Mouse (Mus musculus) gastrocnemius, adult 2 months (tissue): ENCODE results near the gene Ank. TPM values are rescaled to one million over a fixed set of nuclear protein-coding genes. Genes with fewer than 3 reads are reported as not detected.

Source experiments
- DNase-seq: peaks from one replicate; pipeline ENCODE4 v3.0.0; 2022
- H3K27ac ChIP-seq: fragments of 200-600 bp; 2 replicates; pipeline ENCODE4 v1.8.1; 2022; ENCODE audit warnings: mild to moderate bottlenecking
- H3K4me3 ChIP-seq: fragments of 200-600 bp; 2 replicates; pipeline ENCODE4 v1.8.1; 2022; ENCODE audit warnings: mild to moderate bottlenecking, moderate library complexity
- CTCF ChIP-seq: fragments of 200-600 bp; IDR thresholded peaks from 2 replicates; pipeline ENCODE4 v1.8.1; 2022; ENCODE audit warnings: antibody characterized with exemption, mild to moderate bottlenecking, moderate library complexity
- intact Hi-C: fragments of 180-260 bp; cut with DNase I; formaldehyde crosslinking; loops from one replicate; pipeline ENCODE4 v1.15.1; 2025
- total RNA-seq, 2 experiments: library from RNA; stranded (reverse); gene quantifications; 2 replicates each; pipeline ENCODE4 v1.2.3; 2021

Ank gene
- total RNA-seq, 2 experiments from 2014 or later: 134 to 142 TPM

GRCm38 (mm10) chr15:27533036-27533435 is 66.6 kb downstream of the Ank start:
- DNase-seq: no peak
- Histone ChIP-seq H3K27ac (peak overlapping the region; percentile 54), H3K4me3 (no peak overlapping the region)
- intact Hi-C loops: no loop called here
- TF ChIP-seq CTCF: no peak

- DNase-seq: no peak
Measured at GRCm38 (mm10) chr15:27535681-27536080, 69.2 kb downstream of the Ank start.

GRCm38 (mm10) chr15:27536186-27536585 is 69.7 kb downstream of the Ank start:
- Histone ChIP-seq H3K27ac (peak overlapping the region; percentile 95), H3K4me3 (no peak overlapping the region)
- no peak for DNase-seq
- no peak for TF ChIP-seq CTCF
- intact Hi-C loops: no loop called here

More at GRCm38 (mm10) chr15:27535681-27536080, 69.2 kb downstream of the Ank start:
- Histone ChIP-seq H3K27ac (peak overlapping the region; percentile 95), H3K4me3 (no peak overlapping the region)
- TF ChIP-seq CTCF: no peak
- intact Hi-C loops: no loop called here

GRCm38 (mm10) chr15:27536771-27537170 is 70.3 kb downstream of the Ank start:
- no peak for DNase-seq
- H3K4me3 ChIP-seq: no peak overlapping the region
- intact Hi-C loops: no loop called here
- peak overlapping the region; percentile 95 for H3K27ac ChIP-seq
- TF ChIP-seq CTCF: no peak

GRCm38 (mm10) chr15:27537519-27538223 is 71.2 kb downstream of the Ank start:
- Histone ChIP-seq H3K27ac (peak overlapping the region; percentile 95), H3K4me3 (no peak overlapping the region)
- TF ChIP-seq CTCF: no peak
- intact Hi-C loops: loop anchor here (2.0 kb wide), 1 partner anchor 61 kb away; no protein-coding TSS in a partner anchor
- DNase-seq: peak; percentile 77

GRCm38 (mm10) chr15:27539745-27540144 is 73.3 kb downstream of the Ank start:
- intact Hi-C loops: loop anchor here (2.0 to 5.0 kb wide), 2 partner anchors 32 to 63 kb away; no protein-coding TSS in a partner anchor
- DNase-seq: peak; percentile 87
- Histone ChIP-seq H3K27ac (peak overlapping the region; percentile 95), H3K4me3 (no peak overlapping the region)
- no peak for TF ChIP-seq CTCF

GRCm38 (mm10) chr15:27545203-27545602 is 78.7 kb downstream of the Ank start:
- intact Hi-C loops: no loop called here
- no peak for DNase-seq
- no peak for TF ChIP-seq CTCF
- Histone ChIP-seq H3K4me3 (no peak overlapping the region), H3K27ac (no peak overlapping the region)

GRCm38 (mm10) chr15:27548110-27548509 is 81.6 kb downstream of the Ank start:
- intact Hi-C loops: no loop called here
- peak; percentile 56 for DNase-seq
- TF ChIP-seq CTCF: no peak
- no peak overlapping the region for H3K4me3 ChIP-seq
- H3K27ac ChIP-seq: peak overlapping the region; percentile 90

- Histone ChIP-seq H3K27ac (peak overlapping the region; percentile 90), H3K4me3 (no peak overlapping the region)
- TF ChIP-seq CTCF: no peak
- no peak for DNase-seq
- intact Hi-C loops: no loop called here
Measured at GRCm38 (mm10) chr15:27549071-27549470, 82.6 kb downstream of the Ank start.

GRCm38 (mm10) chr15:27549878-27550277 is 83.4 kb downstream of the Ank start:
- Histone ChIP-seq H3K4me3 (no peak overlapping the region), H3K27ac (peak overlapping the region; percentile 90)
- intact Hi-C loops: loop anchor here (5.0 kb wide), 1 partner anchor 73 kb away; no protein-coding TSS in a partner anchor
- TF ChIP-seq CTCF: no peak
- DNase-seq: no peak

GRCm38 (mm10) chr15:27550358-27550992 is 84.0 kb downstream of the Ank start:
- DNase-seq: no peak
- TF ChIP-seq CTCF: no peak
- no peak overlapping the region for H3K4me3 ChIP-seq
- H3K27ac ChIP-seq: peak overlapping the region; percentile 90
- intact Hi-C loops: loop anchor here (5.0 kb wide), 1 partner anchor 73 kb away; no protein-coding TSS in a partner anchor

- H3K4me3 ChIP-seq: 0 out of 2 replicates have a peak overlapping the region, but pooled peaks have one; percentile 17
Measured at GRCm38 (mm10) chr15:27551117-27552114, 84.9 kb downstream of the Ank start.

More at GRCm38 (mm10) chr15:27551117-27552114, 84.9 kb downstream of the Ank start:
- H3K27ac ChIP-seq: peak overlapping the region; percentile 90
- intact Hi-C loops: loop anchor here (2.0 to 5.0 kb wide), 2 partner anchors 19 to 74 kb away; no protein-coding TSS in a partner anchor
- TF ChIP-seq CTCF: no peak
- peak; percentile 78 for DNase-seq
